Mouse (Mus musculus): ENCODE results near the gene Noc3l.

GRCm38 (mm10) chr19:38820186-38820804 is 1.3 kb upstream of the Noc3l start:
- TF ChIP-seq CTCF (IDR thresholded peaks at IDR 0.05; ENCODE audit: extremely low read depth, insufficient read depth, insufficient read length, insufficient replicate concordance) = no peak
- TF ChIP-seq POLR2A (IDR thresholded peaks at IDR 0.05; ENCODE audit: low read depth, low read length) = no peak

All from spleen, adult 2 months (tissue).